Mouse (Mus musculus) frontal cortex, postnatal 10 days (tissue): Measurements from ENCODE around the gene Pkp4.

ENCODE experiments used
- DNase-seq, 2 experiments: peaks; one replicate each; pipeline ENCODE4 v3.0.0; 2022; ENCODE audit warnings: low spot score in 2 of 2, mixed read lengths in 1 of 2

Pkp4 gene

GRCm38 (mm10) chr2:59219997-59220789 lies 59.5 kb downstream of the Pkp4 start:
- no peak for DNase-seq

DNA sequence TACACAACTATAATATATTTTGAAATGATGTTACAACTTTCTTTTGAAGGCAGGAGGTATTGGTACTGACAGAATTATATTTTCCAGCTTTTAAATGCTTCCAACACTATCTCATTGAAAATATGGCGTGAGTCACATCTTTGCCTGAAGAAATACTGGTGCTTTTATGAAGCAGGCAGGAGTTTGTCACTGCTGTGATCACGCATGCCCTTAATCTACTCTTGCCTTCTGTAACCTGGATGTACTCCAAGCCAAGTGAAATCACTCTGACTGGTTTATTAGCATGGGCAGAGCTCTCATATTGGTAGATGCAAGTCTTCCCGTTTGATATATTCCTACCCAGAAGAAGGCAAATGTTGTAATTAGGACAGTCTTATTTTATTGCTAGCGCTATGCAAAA lies 65.7 kb downstream of the Pkp4 start:
- DNase-seq: no peak

DNA sequence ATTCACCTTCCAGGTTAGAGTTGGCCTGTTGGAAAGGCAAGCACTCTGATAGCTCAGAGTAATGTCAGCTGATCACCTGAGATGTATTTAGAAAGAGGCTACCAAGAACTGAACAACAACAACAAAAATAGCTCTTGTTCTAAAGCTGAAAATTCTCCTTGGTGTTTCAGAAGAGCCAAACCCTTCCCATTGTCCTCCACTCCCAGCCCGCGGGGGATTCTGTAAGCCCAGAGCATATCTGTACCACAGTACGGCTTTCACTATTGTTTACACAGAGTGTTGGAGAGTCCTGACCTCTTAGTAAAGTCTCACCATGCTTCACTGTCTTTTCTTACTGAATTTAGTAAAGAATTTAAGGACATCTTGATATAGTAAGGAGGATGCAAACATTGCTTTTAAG lies 66.4 kb downstream of the Pkp4 start:
- DNase-seq: no peak

DNA sequence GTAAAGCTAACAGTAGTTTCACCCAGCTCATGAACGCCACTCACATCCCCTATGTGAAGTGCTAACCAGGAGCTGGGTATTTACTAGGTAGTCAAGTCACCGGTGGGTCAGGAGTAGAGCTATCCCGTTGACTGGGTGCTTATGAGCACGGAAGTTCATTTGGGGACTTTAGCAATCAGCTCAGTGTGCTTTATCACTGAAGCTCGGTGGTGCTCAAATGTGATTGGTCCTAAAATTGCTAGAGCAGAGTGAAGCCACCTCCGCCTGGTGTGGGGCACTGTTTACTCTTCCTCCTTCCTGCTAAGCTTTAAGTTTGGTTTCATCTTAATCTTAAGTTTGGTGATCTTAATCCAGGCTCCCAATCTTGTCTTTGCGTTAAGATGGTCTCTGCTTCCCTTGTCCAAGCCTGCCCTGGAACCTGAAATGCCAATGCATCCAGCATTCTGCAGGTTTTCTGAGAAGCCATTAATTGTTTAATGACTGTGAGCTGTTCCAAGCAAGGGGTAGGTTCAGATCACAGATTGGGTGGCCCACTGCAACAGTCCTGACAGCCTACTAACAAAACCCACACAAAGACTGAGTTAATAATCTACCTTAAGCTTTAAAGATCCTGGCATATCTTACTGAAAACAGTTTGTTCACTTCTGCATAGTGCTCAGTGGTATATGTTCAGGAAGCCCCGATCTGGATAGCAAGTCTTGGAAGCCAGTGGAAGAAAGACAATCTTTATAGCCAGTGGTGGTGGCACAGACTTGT lies 67.0 kb downstream of the Pkp4 start:
- DNase-seq: no peak

DNA sequence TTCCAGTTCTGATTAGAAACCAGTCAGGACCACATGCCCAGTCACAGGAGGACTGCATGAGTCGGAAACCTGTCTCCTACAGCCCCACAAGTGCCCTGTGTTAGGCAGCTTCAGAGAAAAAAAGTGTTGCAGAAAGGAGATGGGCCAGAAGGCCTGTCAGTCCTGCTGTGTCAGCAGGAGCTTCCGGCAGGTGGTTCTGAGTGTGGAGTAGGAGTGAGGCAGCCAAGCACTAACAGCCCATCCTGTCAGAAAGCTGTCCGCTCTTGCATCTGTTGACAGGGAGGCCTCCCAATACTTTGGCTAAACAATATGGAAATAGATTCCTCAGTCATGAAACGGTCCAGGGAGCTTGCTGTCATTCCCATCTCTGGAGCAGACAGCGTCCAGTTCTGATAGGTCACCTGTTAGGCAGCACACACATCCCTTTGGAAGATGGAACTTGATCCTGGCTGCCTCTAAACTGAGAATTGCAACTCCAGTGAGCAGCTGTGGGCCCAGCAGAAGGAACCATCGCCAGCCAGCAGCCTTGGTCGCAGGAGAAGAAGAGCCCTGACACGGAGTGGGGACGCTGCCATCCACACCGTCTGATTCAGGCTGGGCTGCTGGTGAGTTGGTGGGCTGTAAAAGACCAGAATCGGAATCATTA lies 68.7 kb downstream of the Pkp4 start:
- DNase-seq: no peak

GRCm38 (mm10) chr2:59230656-59231055 lies 70.0 kb downstream of the Pkp4 start:
- no peak for DNase-seq

- DNase-seq: no peak
Observed at GRCm38 (mm10) chr2:59231514-59231913, 70.9 kb downstream of the Pkp4 start.

DNA sequence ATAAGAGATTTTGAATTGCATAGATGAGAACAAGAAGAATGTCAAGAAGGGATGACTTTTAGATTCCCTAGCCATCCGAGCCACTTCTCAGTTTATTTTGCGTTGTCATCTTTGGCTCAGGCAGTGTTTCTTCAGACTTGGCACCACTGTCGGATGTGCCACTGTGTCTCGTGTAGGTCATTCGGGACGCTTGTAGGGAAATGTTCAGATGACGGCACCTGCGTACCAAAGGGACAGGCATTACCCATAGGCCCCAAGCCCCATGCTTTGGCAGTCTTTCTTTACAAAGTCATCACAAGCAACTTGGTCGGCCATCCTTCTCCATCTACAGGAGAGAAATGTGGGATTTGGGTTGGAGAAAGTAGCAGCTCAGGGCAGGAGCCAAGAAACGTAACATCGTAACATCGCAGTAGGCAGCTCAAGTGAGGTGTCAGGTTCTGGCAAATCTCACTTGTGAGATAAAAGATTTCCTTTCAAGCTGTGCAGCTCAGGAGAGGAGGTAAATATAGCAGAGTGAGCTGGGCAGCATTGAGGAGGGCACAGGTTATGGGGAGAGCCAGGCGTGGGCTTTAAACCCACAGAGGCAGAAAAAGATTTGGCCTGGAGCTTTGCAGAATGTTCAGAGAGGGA lies 72.8 kb downstream of the Pkp4 start:
- DNase-seq: no peak

GRCm38 (mm10) chr2:59233936-59234335 lies 73.3 kb downstream of the Pkp4 start:
- DNase-seq: no peak

GRCm38 (mm10) chr2:59234537-59234936 lies 73.9 kb downstream of the Pkp4 start:
- no peak for DNase-seq

- no peak for DNase-seq
Observed at GRCm38 (mm10) chr2:59239841-59240395, 79.3 kb downstream of the Pkp4 start.

DNA sequence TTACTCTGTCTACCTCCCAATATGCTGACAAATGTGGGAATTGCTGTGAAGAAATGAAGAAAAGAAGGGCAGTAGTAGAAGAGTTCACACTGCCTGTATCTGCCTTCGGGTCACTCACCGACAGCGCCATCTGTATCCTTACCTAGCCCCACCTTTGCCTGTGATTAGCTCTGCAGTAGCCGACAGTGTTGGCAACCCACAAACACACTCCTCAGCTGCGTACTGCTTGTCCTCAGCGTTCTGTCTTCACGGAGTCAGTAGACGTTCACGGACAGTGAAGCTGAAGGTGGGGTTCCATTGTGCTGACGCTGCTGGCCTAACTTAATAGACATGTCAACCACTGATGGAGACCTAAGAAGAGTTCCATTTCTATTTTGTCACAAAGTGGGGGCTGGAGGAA lies 81.5 kb downstream of the Pkp4 start:
- DNase-seq: no peak

- DNase-seq: no peak
Observed at GRCm38 (mm10) chr2:59244273-59245097, 83.8 kb downstream of the Pkp4 start.

- no peak for DNase-seq
Observed at GRCm38 (mm10) chr2:59245098-59245388, 84.4 kb downstream of the Pkp4 start.

DNA sequence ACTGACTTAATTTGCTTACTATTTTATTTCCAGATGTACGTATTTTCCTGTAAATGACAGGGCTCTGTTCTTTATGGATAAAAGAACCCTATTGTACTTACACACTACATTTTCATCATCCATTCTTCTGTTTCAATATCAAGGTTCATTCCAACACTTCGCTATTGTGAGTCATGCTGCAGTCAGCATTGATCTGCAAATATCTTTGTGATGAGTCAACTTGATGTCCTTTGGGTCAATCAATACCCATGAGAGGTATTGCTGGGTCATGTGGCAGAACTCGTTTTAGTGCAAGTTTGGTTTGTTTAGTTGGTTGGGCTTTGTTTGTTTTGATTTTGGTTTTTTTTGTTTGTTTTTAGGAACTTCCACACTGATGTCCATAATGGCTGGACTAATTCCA lies 88.2 kb downstream of the Pkp4 start:
- no peak for DNase-seq

DNA sequence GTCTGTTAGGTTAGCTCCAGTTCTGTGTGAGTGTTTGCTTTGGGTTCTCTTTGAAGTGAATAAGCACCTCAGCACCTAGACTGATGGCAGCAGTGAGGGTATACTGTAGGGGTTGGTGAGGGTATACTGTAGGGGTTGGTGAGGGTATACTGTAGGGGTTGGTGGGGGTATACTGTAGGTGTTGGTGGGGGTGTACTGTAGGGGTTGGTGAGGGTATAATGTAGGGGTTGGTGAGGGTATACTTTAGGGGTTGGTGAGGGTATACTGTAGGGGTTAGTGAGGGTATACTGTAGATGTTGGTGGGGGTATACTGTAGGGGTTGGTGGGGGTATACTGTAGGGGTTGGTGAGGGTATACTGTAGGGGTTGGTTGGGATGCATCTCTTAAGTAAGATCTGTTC lies 92.2 kb downstream of the Pkp4 start:
- no peak for DNase-seq

GRCm38 (mm10) chr2:59253435-59253834 lies 92.8 kb downstream of the Pkp4 start:
- DNase-seq: no peak

GRCm38 (mm10) chr2:59258821-59259231 lies 98.2 kb downstream of the Pkp4 start:
- DNase-seq: no peak

- DNase-seq: no peak
Observed at GRCm38 (mm10) chr2:59259346-59259745, 98.7 kb downstream of the Pkp4 start.

DNA sequence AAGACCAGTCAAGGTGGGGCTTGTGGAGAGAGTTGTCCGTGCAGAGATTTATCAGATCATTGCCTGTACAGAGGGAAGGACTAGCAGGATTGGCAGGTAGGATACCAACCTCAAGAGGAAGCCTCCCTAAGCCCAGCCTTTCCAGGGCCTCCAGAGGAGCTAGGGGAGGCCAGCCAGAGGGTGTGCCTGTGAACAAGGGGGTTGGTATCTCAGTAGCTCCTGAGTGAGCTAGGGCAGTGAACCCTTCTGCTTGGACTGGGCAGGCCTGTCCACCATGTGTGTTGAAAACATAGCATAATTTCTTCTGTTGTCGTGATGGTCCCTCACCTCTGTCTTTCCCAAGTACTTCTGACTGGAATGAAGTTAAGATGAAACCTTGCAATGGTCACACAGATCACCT lies 100.6 kb downstream of the Pkp4 start:
- no peak for DNase-seq

DNA sequence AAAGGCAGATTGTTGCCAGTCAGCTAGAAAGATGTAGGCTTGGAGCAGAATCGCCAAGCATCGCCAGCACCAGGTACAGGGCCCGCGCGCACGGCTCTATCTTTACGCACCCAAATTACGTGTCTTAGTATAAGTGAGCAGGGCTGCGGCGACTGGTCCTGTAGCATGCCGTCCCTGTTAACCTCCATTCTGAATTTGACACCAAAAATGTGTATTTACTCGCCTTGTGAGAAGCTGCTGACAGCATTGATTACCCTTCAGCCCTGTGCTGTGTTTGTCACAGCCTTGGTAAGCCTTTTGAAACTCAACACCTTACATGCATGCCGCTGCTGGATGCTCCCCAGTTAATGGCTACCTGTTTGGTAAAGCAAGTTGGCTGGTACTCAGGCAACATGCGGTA lies 105.8 kb downstream of the Pkp4 start:
- no peak for DNase-seq
